9 mouse cellular contexts compared by ENCODE assay signal in the genomic region with DNA sequence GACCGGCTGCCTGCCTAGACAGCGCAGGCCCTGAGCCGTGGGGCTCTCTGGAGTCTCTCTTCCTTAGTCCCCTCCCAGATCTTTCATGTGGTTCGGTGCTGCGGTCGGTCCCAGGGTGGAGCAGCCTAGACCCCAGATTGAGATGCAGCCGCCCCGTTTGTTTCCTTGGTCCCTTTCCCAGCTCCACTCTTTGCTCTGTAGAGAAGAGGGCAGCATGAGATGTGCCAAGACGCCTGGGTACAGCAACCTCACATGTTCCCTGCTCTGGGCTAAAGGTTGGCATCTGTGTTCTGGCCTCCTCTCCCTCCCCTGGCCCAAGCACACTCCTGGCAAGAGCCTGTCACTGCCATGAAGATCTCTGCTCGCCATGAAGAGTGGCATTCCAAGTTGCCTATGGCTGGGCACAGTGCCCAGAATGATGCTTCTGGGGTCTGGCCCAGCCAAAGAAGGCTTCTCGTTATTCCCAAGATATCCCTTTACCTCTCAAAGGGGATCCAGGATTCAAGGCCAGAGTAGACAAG. TPM values are rescaled to one million over a fixed set of nuclear protein-coding genes. Genes with fewer than 3 reads are reported as not detected.
DNase-seq lines count a peak whose midpoint lies in the region; ATAC-seq and TF ChIP-seq lines count a peak whose summit lies in the region.
"Had no signal": no experiment of that assay in that cellular context is flagged by ENCODE, and none has a peak within 500 bp of the region (broad histone marks: within the 10 kb centered on the region; RNA-seq: fewer than 3 reads in every experiment).

No protein-coding gene starts in this region.

- ATAC-seq in heart, embryonic 11.5 days (replicated peaks; ENCODE audit: insufficient number of reproducible peaks, low FRiP score, low TSS enrichment): no peak
- ATAC-seq in heart, embryonic 14.5 days (ENCODE audit: insufficient number of reproducible peaks, insufficient read depth, low FRiP score, low read depth): no peak
- no peak for ATAC-seq in liver, postnatal 0 days
- ATAC-seq in activated CD4-positive, CD25-positive, alpha-beta regulatory T cell, adult 4 months: no peak
- ATAC-seq: Patski had no signal

- H3K4me2 ChIP-seq in heart, embryonic 11.5 days: no peak overlapping the region
- H3K4me2 ChIP-seq in heart, embryonic 14.5 days (ENCODE audit: low read length): no peak overlapping the region
- H3K4me2 ChIP-seq in liver, postnatal 0 days (ENCODE audit: low read depth, low read length): no peak overlapping the region

- H3K27ac ChIP-seq in heart, embryonic 11.5 days (ENCODE audit: low read depth, low read length): 0 out of 2 replicates have a peak overlapping the region, but pooled peaks have one; percentile 50
- H3K27ac ChIP-seq in heart, embryonic 14.5 days (replicated peaks in 1 of 2; ENCODE audit: control insufficient read depth in 1 of 2, insufficient read depth in 1 of 2, low read depth in 2 of 2, low read length in 2 of 2): peak overlapping the region; percentile 40 to 66; a peak in 3 of 4 replicates
- H3K27ac ChIP-seq in liver, postnatal 0 days (ENCODE audit: low read depth): peak overlapping the region; percentile 16; the same call in 1 of the 2 replicates

- peaks cover 62% of the 10 kb centered on the region for H3K4me1 ChIP-seq in heart, embryonic 11.5 days (ENCODE audit: control insufficient read depth, insufficient read depth, low read length)
- H3K4me1 ChIP-seq in heart, embryonic 14.5 days (ENCODE audit: control insufficient read depth in 2 of 2, insufficient read depth in 2 of 2, low read length in 2 of 2): peaks cover 43 to 66% of the 10 kb centered on the region in 2 experiments
- peaks cover 12% of the 10 kb centered on the region for H3K4me1 ChIP-seq in liver, postnatal 0 days (ENCODE audit: insufficient read depth)

- H3K27me3 ChIP-seq in heart, embryonic 11.5 days (ENCODE audit: control insufficient read depth, insufficient read depth, low read length): no peaks in the 10 kb centered on the region
- no peaks in the 10 kb centered on the region for H3K27me3 ChIP-seq in heart, embryonic 14.5 days (ENCODE audit: control insufficient read depth, insufficient read depth, low read length)
- H3K27me3 ChIP-seq in liver, postnatal 0 days (ENCODE audit: insufficient read depth, low read length): no peaks in the 10 kb centered on the region; the same call in 1 of the 2 replicates
- H3K27me3 ChIP-seq: Patski had no signal

- no peak overlapping the region for H3K9ac ChIP-seq in heart, embryonic 11.5 days (ENCODE audit: low read depth, low read length)
- peak overlapping the region; percentile 21; the same call in 1 of the 2 replicates for H3K9ac ChIP-seq in heart, embryonic 14.5 days (ENCODE audit: low read length)
- no peak overlapping the region for H3K9ac ChIP-seq in liver, postnatal 0 days (replicated peaks)

- 51% methylated on average over 11 of the region's 11 CpGs for WGBS in heart, embryonic 11.5 days (ENCODE audit: insufficient replicate concordance)
- WGBS in heart, embryonic 14.5 days: 38% methylated on average over 11 of the region's 11 CpGs
- 69% methylated on average over 11 of the region's 11 CpGs for WGBS in liver, postnatal 0 days (ENCODE audit: insufficient replicate concordance)

- no peak for DNase-seq in heart, postnatal 4 days
- peak; percentile 91 for DNase-seq in adipocyte (ENCODE audit: low spot score)
- DNase-seq in liver, postnatal 0 days: no peak
- DNase-seq in embryo, embryonic 11 days: no peak
- DNase-seq in lung, postnatal 36 days: no peak

- no peak for TF ChIP-seq CTCF in liver, postnatal 0 days (IDR thresholded peaks at IDR 0.05; ENCODE audit: low read depth)

- no peaks in the 10 kb centered on the region for H3K36me3 ChIP-seq in heart, embryonic 11.5 days (ENCODE audit: control insufficient read depth, insufficient read depth, low read length)
- peaks cover 22% of the 10 kb centered on the region; the same call in 1 of the 2 replicates for H3K36me3 ChIP-seq in heart, embryonic 14.5 days (ENCODE audit: control insufficient read depth, insufficient read depth, low read length)
- H3K36me3 ChIP-seq in liver, postnatal 0 days (replicated peaks; ENCODE audit: insufficient read depth, low read length): no peaks in the 10 kb centered on the region

- no peaks in the 10 kb centered on the region for H3K9me3 ChIP-seq in heart, embryonic 11.5 days (replicated peaks; ENCODE audit: control insufficient read depth, low read length)
- H3K9me3 ChIP-seq in heart, embryonic 14.5 days (ENCODE audit: control insufficient read depth, low read length): no peaks in the 10 kb centered on the region
- H3K9me3 ChIP-seq in liver, postnatal 0 days (ENCODE audit: low read length): no peaks in the 10 kb centered on the region

- no peak overlapping the region for H3K4me3 ChIP-seq in heart, embryonic 11.5 days (ENCODE audit: low read depth, low read length)
- H3K4me3 ChIP-seq in heart, embryonic 14.5 days (ENCODE audit: control insufficient read depth in 1 of 2, insufficient read depth in 1 of 2, low read depth in 1 of 2, low read length in 2 of 2): no peak overlapping the region
- no peak overlapping the region for H3K4me3 ChIP-seq in liver, postnatal 0 days (ENCODE audit: low read depth, low read length)

- no peak for TF ChIP-seq EP300 in liver, postnatal 0 days (IDR thresholded peaks at IDR 0.05; ENCODE audit: low read depth)

RNA-seq across cellular contexts. Expression of a gene that starts 11.4 kb away (rescaled TPM):
- 23.6 and 24.2 TPM in 2 replicates for polyA plus RNA-seq in heart, embryonic 11.5 days (2014; fragmentation: Nextera tagmentation; extraction: Ambion mirVana)
- total RNA-seq in heart, postnatal 4 days (2021): 100 to 1,000 TPM; 109 TPM
- 23.2 and 25.4 TPM in 2 replicates for polyA plus RNA-seq in heart, embryonic 14.5 days (2014; fragmentation: Nextera tagmentation; extraction: Ambion mirVana)
- 1.5 and 2.2 TPM in 2 replicates for polyA plus RNA-seq in liver, postnatal 0 days (2015; fragmentation: Nextera tagmentation; extraction: Ambion mirVana)
- polyA plus RNA-seq in activated CD4-positive, CD25-positive, alpha-beta regulatory T cell, adult 4 months (2017; shearing (Covaris generic)): under 1 TPM in 1 of 2 experiments, not detected in 1; 0.30 TPM

RNA-seq across cellular contexts. Expression of a gene that starts 44.1 kb away (rescaled TPM):
- polyA plus RNA-seq in heart, embryonic 11.5 days (2014; fragmentation: Nextera tagmentation; extraction: Ambion mirVana): 139 and 168 TPM in 2 replicates
- total RNA-seq in heart, postnatal 4 days (2021): 100 to 1,000 TPM; 104 to 119 TPM
- polyA plus RNA-seq in heart, embryonic 14.5 days (2014; fragmentation: Nextera tagmentation; extraction: Ambion mirVana): 126 and 131 TPM in 2 replicates
- 53.5 and 58.4 TPM in 2 replicates for polyA plus RNA-seq in liver, postnatal 0 days (2015; fragmentation: Nextera tagmentation; extraction: Ambion mirVana)
- 10 to 100 TPM; 83.9 to 84.2 TPM for polyA plus RNA-seq in activated CD4-positive, CD25-positive, alpha-beta regulatory T cell, adult 4 months (2017; shearing (Covaris generic))

RNA-seq across cellular contexts. Expression of a gene that starts 44.1 kb away (rescaled TPM):
- 71.4 and 72.5 TPM in 2 replicates for polyA plus RNA-seq in heart, embryonic 11.5 days (2014; fragmentation: Nextera tagmentation; extraction: Ambion mirVana)
- total RNA-seq in heart, postnatal 4 days (2021): 10 to 100 TPM; 58.4 to 58.7 TPM
- 67.7 and 73.8 TPM in 2 replicates for polyA plus RNA-seq in heart, embryonic 14.5 days (2014; fragmentation: Nextera tagmentation; extraction: Ambion mirVana)
- polyA plus RNA-seq in liver, postnatal 0 days (2015; fragmentation: Nextera tagmentation; extraction: Ambion mirVana): 23.6 and 24.5 TPM in 2 replicates
- 10 to 100 TPM; 62.3 to 65.5 TPM for polyA plus RNA-seq in activated CD4-positive, CD25-positive, alpha-beta regulatory T cell, adult 4 months (2017; shearing (Covaris generic))

RNA-seq across cellular contexts. Expression of a gene that starts 50.5 kb away (rescaled TPM):
- not detected in 2 replicates for polyA plus RNA-seq in heart, embryonic 11.5 days (2014; fragmentation: Nextera tagmentation; extraction: Ambion mirVana)
- not detected for total RNA-seq in heart, postnatal 4 days (2021)
- polyA plus RNA-seq in heart, embryonic 14.5 days (2014; fragmentation: Nextera tagmentation; extraction: Ambion mirVana): not detected in 2 replicates
- 0.94 and 1.4 TPM in 2 replicates for polyA plus RNA-seq in liver, postnatal 0 days (2015; fragmentation: Nextera tagmentation; extraction: Ambion mirVana)
- not detected for polyA plus RNA-seq in activated CD4-positive, CD25-positive, alpha-beta regulatory T cell, adult 4 months (2017; shearing (Covaris generic))
- polyA plus RNA-seq: Patski had no signal
